Mouse (Mus musculus) brain, embryonic 14.5 days (tissue): ENCODE measurements around the gene Myo15b.

ENCODE experiments used
- CTCF ChIP-seq: fragments of 200-500 bp; IDR thresholded peaks from 2 replicates; pipeline ENCODE4 v1.5.1; 2012; ENCODE audit warnings: inconsistent platforms, mild to moderate bottlenecking, moderate library complexity, borderline replicate concordance; ENCODE audit not compliant: insufficient read depth, insufficient read length; ENCODE audit errors: extremely low read depth
- POLR2A ChIP-seq: fragments of 200-500 bp; IDR thresholded peaks from 2 replicates; pipeline ENCODE4 v1.6.1; 2012; ENCODE audit warnings: mild to moderate bottlenecking, inconsistent platforms, borderline replicate concordance; ENCODE audit not compliant: poor library complexity, insufficient read depth, insufficient read length, severe bottlenecking; ENCODE audit errors: extremely low read depth

- TF ChIP-seq CTCF (peak; percentile 20; the same call in 1 of the 2 replicates), POLR2A (no peak)
These were observed 17.2 kb upstream of the Myo15b start for GRCm38 (mm10) chr11:115841044-115841443.
